Mouse (Mus musculus): ENCODE measurements around the gene Hoxc4. TPM values are rescaled to one million over a fixed set of nuclear protein-coding genes. Genes with fewer than 3 reads are reported as not detected.

The Hoxc4 gene
- polyA plus RNA-seq, 2 experiments, result 0.05 to 0.07 TPM

DNA sequence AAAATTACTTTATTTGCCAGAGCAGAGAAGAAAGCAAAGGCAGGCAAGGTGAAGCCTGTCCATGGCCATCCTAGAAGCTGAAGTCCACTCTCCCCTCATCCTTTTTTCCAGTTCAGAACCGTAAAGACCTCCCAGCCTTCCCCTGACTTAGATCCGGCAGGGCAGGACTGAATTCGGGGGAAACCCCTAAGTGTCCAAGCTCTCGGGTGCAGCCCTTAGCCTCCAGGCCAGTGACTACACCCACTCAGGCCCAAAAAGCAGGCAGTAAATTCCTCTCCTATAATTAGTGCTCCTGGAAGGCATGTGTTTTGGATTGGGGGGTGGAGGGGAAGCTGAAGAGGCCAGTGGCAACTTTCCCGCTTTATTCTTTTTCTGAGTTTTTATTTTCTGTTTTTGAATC, 12.9 kb upstream of the Hoxc4 start:
- Histone ChIP-seq H3K9me3 (ENCODE audit: control insufficient read depth, low read length) (no peaks in the 10 kb centered on the region), H3K36me3 (replicated peaks; ENCODE audit: control insufficient read depth, insufficient read depth, low read depth) (no peaks in the 10 kb centered on the region), H3K27me3 (ENCODE audit: control insufficient read depth, insufficient read depth, low read length) (peaks cover 99% of the 10 kb centered on the region), H3K4me3 (ENCODE audit: insufficient read depth in 1 of 2, low read depth in 2 of 2, low read length in 2 of 2) (no peak overlapping the region), H3K4me1 (replicated peaks; ENCODE audit: control insufficient read depth in 2 of 2, insufficient read depth in 2 of 2, low read length in 1 of 2) (no peaks in the 10 kb centered on the region), H3K4me2 (ENCODE audit: low read depth) (no peak overlapping the region), H3K27ac (no peak overlapping the region), H3K9ac (replicated peaks) (no peak overlapping the region)
- no peak for ATAC-seq (ENCODE audit: insufficient read depth)
- 10% methylated on average over 5 of the region's 5 CpGs for WGBS (ENCODE audit: insufficient replicate concordance)
- TF ChIP-seq EP300 (IDR thresholded peaks at IDR 0.05; ENCODE audit: low read depth), result no peak
- no peak for TF ChIP-seq CTCF (IDR thresholded peaks at IDR 0.05; ENCODE audit: low read depth)
- no peak for DNase-seq (ENCODE audit: low read depth in 3 of 3, low spot score in 3 of 3)

DNA sequence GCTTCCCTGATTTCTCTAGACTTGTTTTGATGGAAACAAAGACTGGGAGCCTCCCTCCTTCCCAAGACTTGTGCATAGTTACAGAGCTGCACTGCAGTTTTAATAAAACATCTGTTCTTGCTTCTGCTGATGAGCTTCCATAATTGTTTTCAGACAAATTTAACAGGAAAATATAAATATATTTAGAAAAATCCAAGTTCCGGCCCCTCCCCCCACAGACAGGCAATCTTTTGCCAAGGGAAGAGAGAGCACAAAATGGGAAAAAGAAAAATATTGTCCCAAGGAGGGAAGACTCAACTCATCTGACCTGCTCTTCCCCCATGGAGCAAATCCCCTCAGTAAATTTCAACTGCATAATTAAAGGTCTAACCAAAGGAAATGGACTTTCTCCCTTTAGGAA, 12.4 kb upstream of the Hoxc4 start:
- no peak overlapping the region for H3K4me2 ChIP-seq (ENCODE audit: low read depth)
- H3K27me3 ChIP-seq (ENCODE audit: control insufficient read depth, insufficient read depth, low read length), result peaks cover 99% of the 10 kb centered on the region
- no peak for ATAC-seq (ENCODE audit: insufficient read depth)
- H3K4me1 ChIP-seq (replicated peaks; ENCODE audit: control insufficient read depth in 2 of 2, insufficient read depth in 2 of 2, low read length in 1 of 2), result no peaks in the 10 kb centered on the region
- DNase-seq (ENCODE audit: low read depth in 3 of 3, low spot score in 3 of 3), result no peak
- no peak overlapping the region for H3K9ac ChIP-seq (replicated peaks)
- H3K4me3 ChIP-seq (ENCODE audit: insufficient read depth in 1 of 2, low read depth in 2 of 2, low read length in 2 of 2), result no peak overlapping the region
- 25% methylated on average over 1 of the region's 1 CpGs for WGBS (ENCODE audit: insufficient replicate concordance)
- no peak for TF ChIP-seq CTCF (IDR thresholded peaks at IDR 0.05; ENCODE audit: low read depth)
- TF ChIP-seq EP300 (IDR thresholded peaks at IDR 0.05; ENCODE audit: low read depth), result no peak
- no peak overlapping the region for H3K27ac ChIP-seq
- H3K36me3 ChIP-seq (replicated peaks; ENCODE audit: control insufficient read depth, insufficient read depth, low read depth), result no peaks in the 10 kb centered on the region
- no peaks in the 10 kb centered on the region for H3K9me3 ChIP-seq (ENCODE audit: control insufficient read depth, low read length)

DNA sequence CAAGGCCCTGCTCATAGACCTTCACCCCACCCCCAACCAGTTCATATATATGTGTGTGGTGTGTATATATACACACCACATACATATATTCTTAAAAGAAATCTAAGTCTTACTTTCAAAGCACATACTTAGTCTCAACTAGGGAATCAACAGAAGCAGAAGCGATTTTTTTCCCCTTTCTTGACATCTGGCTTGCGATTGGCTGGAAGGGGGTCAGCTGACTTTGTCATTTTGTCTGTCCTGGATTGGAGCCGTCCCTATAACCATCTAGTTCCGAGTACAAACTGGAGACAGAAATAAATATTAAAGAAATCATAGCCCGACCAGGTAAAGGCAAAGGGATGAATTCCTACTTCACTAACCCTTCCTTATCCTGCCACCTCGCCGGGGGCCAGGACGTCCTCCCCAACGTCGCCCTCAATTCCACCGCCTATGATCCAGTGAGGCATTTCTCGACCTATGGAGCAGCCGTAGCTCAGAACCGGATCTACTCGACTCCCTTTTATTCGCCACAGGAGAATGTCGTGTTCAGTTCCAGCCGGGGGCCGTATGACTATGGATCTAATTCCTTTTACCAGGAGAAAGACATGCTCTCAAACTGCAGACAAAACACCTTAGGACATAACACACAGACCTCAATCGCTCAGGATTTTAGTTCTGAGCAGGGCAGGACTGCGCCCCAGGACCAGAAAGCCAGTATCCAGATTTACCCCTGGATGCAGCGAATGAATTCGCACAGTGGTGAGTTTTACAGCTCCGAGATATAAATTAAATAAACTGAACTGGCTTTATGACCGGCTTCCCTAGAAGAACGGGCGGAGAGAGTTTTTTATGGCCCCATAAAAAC, 9.2 kb upstream of the Hoxc4 start:
- no peaks in the 10 kb centered on the region for H3K36me3 ChIP-seq (replicated peaks; ENCODE audit: control insufficient read depth, insufficient read depth, low read depth)
- no peaks in the 10 kb centered on the region for H3K9me3 ChIP-seq (ENCODE audit: control insufficient read depth, low read length)
- no peak overlapping the region for H3K4me3 ChIP-seq (ENCODE audit: insufficient read depth in 1 of 2, low read depth in 2 of 2, low read length in 2 of 2)
- H3K27ac ChIP-seq, result no peak overlapping the region
- TF ChIP-seq EP300 (IDR thresholded peaks at IDR 0.05; ENCODE audit: low read depth), result no peak
- no peak for TF ChIP-seq CTCF (IDR thresholded peaks at IDR 0.05; ENCODE audit: low read depth)
- H3K27me3 ChIP-seq (ENCODE audit: control insufficient read depth, insufficient read depth, low read length), result peaks cover 100% of the 10 kb centered on the region
- DNase-seq (ENCODE audit: low read depth in 3 of 3, low spot score in 3 of 3), result no peak
- no peak for ATAC-seq (ENCODE audit: insufficient read depth)
- H3K9ac ChIP-seq (replicated peaks), result no peak overlapping the region
- no peaks in the 10 kb centered on the region for H3K4me1 ChIP-seq (replicated peaks; ENCODE audit: control insufficient read depth in 2 of 2, insufficient read depth in 2 of 2, low read length in 1 of 2)
- WGBS (ENCODE audit: insufficient replicate concordance), result 2% methylated on average over 27 of the region's 27 CpGs
- H3K4me2 ChIP-seq (ENCODE audit: low read depth), result no peak overlapping the region

DNA sequence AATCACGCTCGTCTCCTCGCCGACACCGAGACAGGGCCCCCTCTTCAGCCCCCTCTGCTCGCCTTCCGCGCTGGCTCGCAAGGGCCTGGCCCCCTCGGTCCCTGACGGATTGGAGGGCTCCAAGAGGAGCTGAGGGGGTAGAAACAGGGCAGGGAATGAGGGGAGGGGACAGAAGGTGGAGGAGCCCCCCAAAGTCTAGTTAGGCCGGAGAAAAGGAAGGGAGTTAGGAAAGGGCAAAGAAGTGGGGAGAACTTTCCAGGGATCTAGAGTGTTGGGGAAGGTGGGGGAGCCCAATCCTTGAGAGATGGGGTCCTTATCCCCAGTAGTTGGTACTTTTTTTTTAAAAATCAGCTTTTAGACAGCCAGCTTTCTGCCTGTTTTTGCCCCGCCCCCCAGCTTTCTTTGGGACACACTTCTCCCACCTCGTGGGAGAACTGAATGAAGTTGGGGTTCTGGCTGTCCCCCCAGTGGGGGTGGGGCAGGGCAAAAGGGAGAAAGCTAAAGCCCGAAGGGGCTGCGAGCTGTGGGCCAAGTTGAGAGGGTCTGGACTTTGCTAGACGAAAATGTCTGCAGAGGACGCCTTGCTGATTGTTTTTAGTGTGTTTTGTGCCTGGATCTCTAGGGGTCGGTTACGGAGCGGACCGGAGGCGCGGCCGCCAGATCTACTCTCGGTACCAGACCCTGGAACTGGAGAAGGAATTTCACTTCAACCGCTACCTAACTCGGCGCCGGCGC, 8.5 kb upstream of the Hoxc4 start:
- H3K4me2 ChIP-seq (ENCODE audit: low read depth), result no peak overlapping the region

More for the DNA sequence above, 8.5 kb upstream of the Hoxc4 start:
- Histone ChIP-seq H3K4me1 (replicated peaks; ENCODE audit: control insufficient read depth in 2 of 2, insufficient read depth in 2 of 2, low read length in 1 of 2) (no peaks in the 10 kb centered on the region), H3K36me3 (replicated peaks; ENCODE audit: control insufficient read depth, insufficient read depth, low read depth) (no peaks in the 10 kb centered on the region), H3K27me3 (ENCODE audit: control insufficient read depth, insufficient read depth, low read length) (peaks cover 100% of the 10 kb centered on the region), H3K4me3 (ENCODE audit: insufficient read depth in 1 of 2, low read depth in 2 of 2, low read length in 2 of 2) (no peak overlapping the region), H3K9me3 (ENCODE audit: control insufficient read depth, low read length) (no peaks in the 10 kb centered on the region), H3K9ac (replicated peaks) (no peak overlapping the region), H3K27ac (no peak overlapping the region)
- TF ChIP-seq CTCF (IDR thresholded peaks at IDR 0.05; ENCODE audit: low read depth), result no peak
- no peak for TF ChIP-seq EP300 (IDR thresholded peaks at IDR 0.05; ENCODE audit: low read depth)
- DNase-seq (ENCODE audit: low read depth in 3 of 3, low spot score in 3 of 3) (no peak), ATAC-seq (ENCODE audit: insufficient read depth) (no peak)
- WGBS (ENCODE audit: insufficient replicate concordance), result 2% methylated on average over 31 of the region's 31 CpGs

All from liver, embryonic 14.5 days (tissue).